Mouse (Mus musculus): ENCODE measurements around the gene Brwd1. TPM values are rescaled to one million over a fixed set of nuclear protein-coding genes. Genes with fewer than 3 reads are reported as not detected.

Gene Brwd1
- total and polyA plus RNA-seq, 3 experiments: 4.3 to 8.1 (median 4.4) TPM

DNA sequence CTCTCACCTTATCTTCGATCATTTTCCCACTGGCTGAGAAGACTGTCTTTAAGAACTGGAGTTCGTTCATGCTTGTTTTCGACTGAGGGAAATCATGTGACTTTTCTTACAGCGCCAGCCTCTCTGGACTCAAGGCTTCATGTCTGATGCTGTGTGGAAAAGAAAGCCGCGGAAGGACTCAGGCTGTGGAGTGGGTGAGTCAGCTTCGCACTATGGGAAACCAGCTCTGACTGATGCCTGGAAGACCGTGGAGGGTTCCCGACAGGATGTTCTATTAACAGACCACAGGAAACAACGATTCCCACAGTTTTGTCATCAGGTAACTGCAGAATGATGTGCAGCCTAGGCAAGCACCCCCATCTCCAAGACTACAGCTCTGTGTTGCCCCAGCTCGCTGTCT is 114.9 kb downstream of the Brwd1 start:
- H3K36me3 ChIP-seq (replicated peaks in 1 of 2; ENCODE audit: control insufficient read depth in 1 of 2, insufficient read depth in 1 of 2, low read length in 1 of 2): no peaks in the 10 kb centered on the region
- no peaks in the 10 kb centered on the region for H3K4me1 ChIP-seq (ENCODE audit: control insufficient read depth in 1 of 2, insufficient read depth in 2 of 2)
- dilution Hi-C loops (cut with MboI; ENCODE audit: extremely low pct_ligation_motif_present, extremely low pct_unique_long_range_greater_than_20kb, low sequenced_read_pairs) (no loop called here), in situ Hi-C loops (cut with MboI; ENCODE audit: low pct_ligation_motif_present, low pct_unique_long_range_greater_than_20kb, low sequenced_read_pairs) (loop anchor here (10.0 to 25.0 kb wide), 3 partner anchors 505 to 763 kb away; no protein-coding TSS in a partner anchor)
- DNase-seq (ENCODE audit: extremely low read depth): no peak
- no peak overlapping the region for H3K9ac ChIP-seq (ENCODE audit: insufficient read depth, low read depth)
- no peaks in the 10 kb centered on the region for H3K27me3 ChIP-seq (replicated peaks)
- no peak overlapping the region for H3K4me3 ChIP-seq (replicated peaks in 1 of 3; ENCODE audit: low read depth in 2 of 3, low read length in 2 of 3, poor library complexity in 1 of 3)
- H3K79me2 ChIP-seq (replicated peaks; ENCODE audit: control insufficient read depth, extremely low read depth, insufficient read depth, poor library complexity, severe bottlenecking): no peaks in the 10 kb centered on the region
- H3K27ac ChIP-seq (ENCODE audit: insufficient read depth, low read depth): no peak overlapping the region
- H3K4me2 ChIP-seq (ENCODE audit: insufficient read depth, low read depth, poor library complexity, severe bottlenecking): no peak overlapping the region
- H3K9me3 ChIP-seq (replicated peaks; ENCODE audit: low read length): no peaks in the 10 kb centered on the region
- TF ChIP-seq NRF1 (IDR thresholded peaks at IDR 0.05; ENCODE audit: low read depth, low read length): no peak
- no peak for TF ChIP-seq PAX5 (IDR thresholded peaks at IDR 0.05; ENCODE audit: low read length)
- no peak for TF ChIP-seq IRF4 (IDR thresholded peaks at IDR 0.05; ENCODE audit: low read depth, low read length)
- no peak for TF ChIP-seq ZKSCAN1 (IDR thresholded peaks at IDR 0.05; ENCODE audit: borderline replicate concordance, low read depth, low read length)
- TF ChIP-seq UBTF (IDR thresholded peaks at IDR 0.05; ENCODE audit: low read depth, low read length): no peak
- no peak for TF ChIP-seq JUND (conservative IDR thresholded peaks at IDR 0.05; ENCODE audit: low read depth, low read length)
- TF ChIP-seq TBP (conservative IDR thresholded peaks at IDR 0.05; ENCODE audit: low read depth, low read length): no peak
- no peak for TF ChIP-seq MYC (IDR thresholded peaks at IDR 0.05; ENCODE audit: low read depth, low read length)
- no peak for TF ChIP-seq SMC3 (IDR thresholded peaks at IDR 0.05; ENCODE audit: low read depth, low read length)
- TF ChIP-seq E2F4 (IDR thresholded peaks at IDR 0.05; ENCODE audit: insufficient replicate concordance, low read depth, low read length): no peak

GRCm38 (mm10) chr16:95964427-95965023 is 117.8 kb downstream of the Brwd1 start:
- DNase-seq (ENCODE audit: extremely low read depth): peak; percentile 75
- TF ChIP-seq USF2 (conservative IDR thresholded peaks at IDR 0.05; ENCODE audit: low read depth, low read length): no peak
- TF ChIP-seq JUN (IDR thresholded peaks at IDR 0.05; ENCODE audit: insufficient read depth, low read depth, low read length): no peak
- TF ChIP-seq CTCF (conservative IDR thresholded peaks at IDR 0.05 in 1 of 2, IDR thresholded peaks at IDR 0.05 in 1 of 2; ENCODE audit: low read depth in 2 of 2, low read length in 2 of 2): peak; percentile 52 to 79
- TF ChIP-seq JUND (conservative IDR thresholded peaks at IDR 0.05; ENCODE audit: low read depth, low read length): no peak
- TF ChIP-seq EP300 (IDR thresholded peaks at IDR 0.05; ENCODE audit: low read length): no peak
- no peak for TF ChIP-seq POLR2AphosphoS2 (IDR thresholded peaks at IDR 0.05; ENCODE audit: low read depth, low read length)
- no peak for TF ChIP-seq MAFK (IDR thresholded peaks at IDR 0.05; ENCODE audit: insufficient replicate concordance, low read length)
- no peak for TF ChIP-seq RCOR1 (conservative IDR thresholded peaks at IDR 0.05; ENCODE audit: low read depth, low read length)
- no peak for TF ChIP-seq NRF1 (IDR thresholded peaks at IDR 0.05; ENCODE audit: low read depth, low read length)
- TF ChIP-seq UBTF (IDR thresholded peaks at IDR 0.05; ENCODE audit: low read depth, low read length): no peak
- peak; percentile 31; the same call in 1 of the 2 replicates for TF ChIP-seq ZC3H11A (IDR thresholded peaks at IDR 0.05; ENCODE audit: low read depth, low read length)
- no peak for TF ChIP-seq ETS1 (conservative IDR thresholded peaks at IDR 0.05; ENCODE audit: low read depth, low read length)
- TF ChIP-seq CHD1 (IDR thresholded peaks at IDR 0.05; ENCODE audit: low read depth, low read length): no peak
- no peak for TF ChIP-seq KAT2A (IDR thresholded peaks at IDR 0.05; ENCODE audit: insufficient replicate concordance, low read length)
- TF ChIP-seq ZKSCAN1 (IDR thresholded peaks at IDR 0.05; ENCODE audit: borderline replicate concordance, low read depth, low read length): no peak
- TF ChIP-seq ZNF384 (IDR thresholded peaks at IDR 0.05; ENCODE audit: low read depth, low read length): no peak
- TF ChIP-seq IRF4 (IDR thresholded peaks at IDR 0.05; ENCODE audit: low read depth, low read length): no peak
- TF ChIP-seq MXI1 (IDR thresholded peaks at IDR 0.05; ENCODE audit: low read depth, low read length): no peak
- TF ChIP-seq GABPA (IDR thresholded peaks at IDR 0.05; ENCODE audit: insufficient replicate concordance, low read depth, low read length): no peak
- no peak for TF ChIP-seq MYC (IDR thresholded peaks at IDR 0.05; ENCODE audit: low read depth, low read length)
- no peak for TF ChIP-seq ELF1 (IDR thresholded peaks at IDR 0.05; ENCODE audit: low read depth, low read length)
- peak; percentile 71 for TF ChIP-seq SMC3 (IDR thresholded peaks at IDR 0.05; ENCODE audit: low read depth, low read length)
- no peak for TF ChIP-seq MEF2A (IDR thresholded peaks at IDR 0.05; ENCODE audit: borderline replicate concordance, low read depth, low read length)
- TF ChIP-seq ZMIZ1 (IDR thresholded peaks at IDR 0.05; ENCODE audit: low read depth, low read length): no peak
- TF ChIP-seq CHD2 (IDR thresholded peaks at IDR 0.05; ENCODE audit: low read length): no peak
- TF ChIP-seq MAX (IDR thresholded peaks at IDR 0.05; ENCODE audit: low read length): no peak
- no peak for TF ChIP-seq TBP (conservative IDR thresholded peaks at IDR 0.05; ENCODE audit: low read depth, low read length)
- no peak for TF ChIP-seq TCF12 (IDR thresholded peaks at IDR 0.05; ENCODE audit: low read depth, low read length)
- no peak for TF ChIP-seq BHLHE40 (IDR thresholded peaks at IDR 0.05; ENCODE audit: low read depth, low read length)

More at GRCm38 (mm10) chr16:95964427-95965023, 117.8 kb downstream of the Brwd1 start:
- in situ Hi-C loops (cut with MboI; ENCODE audit: low pct_ligation_motif_present, low pct_unique_long_range_greater_than_20kb, low sequenced_read_pairs) (loop anchor here (10.0 to 25.0 kb wide), 3 partner anchors 502 to 760 kb away; no protein-coding TSS in a partner anchor), dilution Hi-C loops (cut with MboI; ENCODE audit: extremely low pct_ligation_motif_present, extremely low pct_unique_long_range_greater_than_20kb, low sequenced_read_pairs) (no loop called here)
- H3K79me2 ChIP-seq (replicated peaks; ENCODE audit: control insufficient read depth, extremely low read depth, insufficient read depth, poor library complexity, severe bottlenecking): no peaks in the 10 kb centered on the region
- H3K36me3 ChIP-seq (replicated peaks in 1 of 2; ENCODE audit: control insufficient read depth in 1 of 2, insufficient read depth in 1 of 2, low read length in 1 of 2): no peaks in the 10 kb centered on the region
- no peak overlapping the region for H3K4me3 ChIP-seq (replicated peaks in 1 of 3; ENCODE audit: low read depth in 2 of 3, low read length in 2 of 3, poor library complexity in 1 of 3)
- H3K4me1 ChIP-seq (ENCODE audit: control insufficient read depth in 1 of 2, insufficient read depth in 2 of 2): no peaks in the 10 kb centered on the region
- H3K27me3 ChIP-seq (replicated peaks): no peaks in the 10 kb centered on the region
- H3K9me3 ChIP-seq (replicated peaks; ENCODE audit: low read length): no peaks in the 10 kb centered on the region
- H3K9ac ChIP-seq (ENCODE audit: insufficient read depth, low read depth): no peak overlapping the region
- H3K4me2 ChIP-seq (ENCODE audit: insufficient read depth, low read depth, poor library complexity, severe bottlenecking): no peak overlapping the region
- H3K27ac ChIP-seq (ENCODE audit: insufficient read depth, low read depth): no peak overlapping the region

Measured in CH12.LX (cell line).